29 mouse cellular contexts compared by ENCODE assay signal in genomic region chr2:76938515-76938914, GRCm38 (mm10). TPM values are rescaled to one million over a fixed set of nuclear protein-coding genes. Genes with fewer than 3 reads are reported as not detected.
A peak's percentile ranks its signal among the peaks of the same experiment; 100 is the strongest.
DNase-seq lines count a peak whose midpoint lies in the region; ATAC-seq and TF ChIP-seq lines count a peak whose summit lies in the region.
"Had no signal": no experiment of that assay in that cellular context is flagged by ENCODE, and none has a peak within 500 bp of the region (broad histone marks: within the 10 kb centered on the region; RNA-seq: fewer than 3 reads in every experiment).

No protein-coding gene starts in this region.

- H3K36me3 ChIP-seq in hindbrain, postnatal 0 days (ENCODE audit: insufficient read depth, low read length) = no peaks in the 10 kb centered on the region
- H3K36me3 ChIP-seq in hindbrain, embryonic 12.5 days = no peaks in the 10 kb centered on the region
- H3K36me3 ChIP-seq: embryonic facial prominence, embryonic 12.5 days; G1E; hindbrain, embryonic 13.5 days; liver, embryonic 13.5 days; neural tube, embryonic 13.5 days had no signal

- peak; percentile 45; the same call in 1 of the 2 replicates for ATAC-seq in hindbrain, postnatal 0 days
- no peak for ATAC-seq in hindbrain, embryonic 12.5 days (ENCODE audit: low FRiP score)
- ATAC-seq: intestine, postnatal 0 days; lung, postnatal 0 days had no signal

- no peak overlapping the region for H3K4me3 ChIP-seq in hindbrain, postnatal 0 days (ENCODE audit: low read length)
- no peak overlapping the region for H3K4me3 ChIP-seq in hindbrain, embryonic 12.5 days
- H3K4me3 ChIP-seq: embryonic facial prominence, embryonic 12.5 days; hindbrain, embryonic 13.5 days; layer of hippocampus, adult 2 months; left cerebral cortex, adult 2 months; liver, embryonic 13.5 days; megakaryocyte, embryonic 14.5 days; neural tube, embryonic 13.5 days had no signal

- H3K9me3 ChIP-seq in hindbrain, postnatal 0 days (ENCODE audit: low read length) = no peaks in the 10 kb centered on the region
- H3K9me3 ChIP-seq in hindbrain, embryonic 12.5 days (replicated peaks) = no peaks in the 10 kb centered on the region
- H3K9me3 ChIP-seq: embryonic facial prominence, embryonic 12.5 days; hindbrain, embryonic 13.5 days; liver, embryonic 13.5 days had no signal

- no peak overlapping the region for H3K27ac ChIP-seq in hindbrain, postnatal 0 days
- no peak overlapping the region for H3K27ac ChIP-seq in hindbrain, embryonic 12.5 days
- H3K27ac ChIP-seq: embryonic facial prominence, embryonic 12.5 days; hindbrain, embryonic 13.5 days; layer of hippocampus, adult 2 months; left cerebral cortex, adult 2 months; liver, embryonic 13.5 days; neural tube, embryonic 13.5 days had no signal

- peak; percentile 25 to 27 for DNase-seq in cerebellum, postnatal 14 days
- DNase-seq in cerebellum, adult 11-12 months = no peak
- peak; percentile 20 for DNase-seq in hindbrain, postnatal 0 days (ENCODE audit: low spot score)
- DNase-seq in left cerebral cortex, postnatal 4 days = peak; percentile 57
- DNase-seq in left cerebral cortex, postnatal 36 days (ENCODE audit: low spot score in 2 of 2) = no peak
- peak; percentile 28 for DNase-seq in retina, embryonic 14.5 days (ENCODE audit: low spot score)
- DNase-seq: adrenal gland, adult 8-10 months; cerebellum, adult 18-20 months; cerebellum, postnatal 25 days; gastrocnemius, postnatal 36 days; heart, adult 18-20 months; heart, postnatal 36 days; kidney, postnatal 25 days; liver, embryonic 13.5 days; lung, adult 18-20 months; lung, postnatal 4 days; right cerebral cortex, postnatal 14 days; thymus, postnatal 4 days had no signal

- H3K27me3 ChIP-seq in hindbrain, postnatal 0 days (ENCODE audit: insufficient read depth, low read length) = no peaks in the 10 kb centered on the region
- no peaks in the 10 kb centered on the region for H3K27me3 ChIP-seq in hindbrain, embryonic 12.5 days
- H3K27me3 ChIP-seq: embryonic facial prominence, embryonic 12.5 days; hindbrain, embryonic 13.5 days; liver, embryonic 13.5 days; megakaryocyte, embryonic 14.5 days; neural tube, embryonic 13.5 days had no signal

- no peak overlapping the region for H3K9ac ChIP-seq in hindbrain, postnatal 0 days (replicated peaks; ENCODE audit: low read length)
- H3K9ac ChIP-seq in hindbrain, embryonic 12.5 days = no peak overlapping the region
- H3K9ac ChIP-seq: embryonic facial prominence, embryonic 12.5 days; hindbrain, embryonic 13.5 days; liver, embryonic 13.5 days; neural tube, embryonic 13.5 days had no signal

- TF ChIP-seq CTCF in hindbrain, postnatal 0 days (IDR thresholded peaks at IDR 0.05; ENCODE audit: low read depth) = no peak

- intact Hi-C loops in left cerebral cortex, postnatal 4 days (cut with DNase I) = no loop called here
- intact Hi-C loops in left cerebral cortex, postnatal 36 days (cut with DNase I) = no loop called here

- no peak overlapping the region for H3K4me2 ChIP-seq in hindbrain, postnatal 0 days (ENCODE audit: low read depth, low read length)
- H3K4me2 ChIP-seq in hindbrain, embryonic 12.5 days (replicated peaks) = no peak overlapping the region
- H3K4me2 ChIP-seq: embryonic facial prominence, embryonic 12.5 days; heart, embryonic 11.5 days; hindbrain, embryonic 13.5 days; liver, embryonic 13.5 days; neural tube, embryonic 13.5 days had no signal

- H3K4me1 ChIP-seq in hindbrain, postnatal 0 days (ENCODE audit: insufficient read depth, low read length) = no peaks in the 10 kb centered on the region
- no peaks in the 10 kb centered on the region for H3K4me1 ChIP-seq in hindbrain, embryonic 12.5 days
- H3K4me1 ChIP-seq: embryonic facial prominence, embryonic 12.5 days; hindbrain, embryonic 13.5 days; liver, embryonic 13.5 days; megakaryocyte, embryonic 14.5 days had no signal

- 62% methylated on average over 10 of the region's 10 CpGs for WGBS in hindbrain, postnatal 0 days
- 71% methylated on average over 10 of the region's 10 CpGs for WGBS in hindbrain, embryonic 12.5 days

RNA-seq across cellular contexts. Expression of gene Ttn, which starts 43.8 kb away (rescaled TPM):
- total RNA-seq in hindbrain, postnatal 0 days (2014; rRNA removed) = 0.58 and 11.1 TPM in 2 replicates
- 0.64 and 0.73 TPM in 2 replicates for polyA plus RNA-seq in hindbrain, postnatal 0 days (2015; fragmentation: Nextera tagmentation; extraction: Ambion mirVana)
- 2.5 and 19.0 TPM in 2 replicates for polyA plus RNA-seq in hindbrain, embryonic 12.5 days (2016; fragmentation: Nextera tagmentation; extraction: Ambion mirVana)
- total RNA-seq in left cerebral cortex, postnatal 4 days (2021) = 1 to 10 TPM; 1.5 to 1.6 TPM
- total RNA-seq in left cerebral cortex, postnatal 36 days (2021) = under 1 TPM; 0.36 to 0.81 TPM
- polyA plus RNA-seq: G1E had no signal

Comparison
In these comparisons a context has a peak if more than half of its experiments do, and no peak if none do; other contexts are left out.
1. DNase-seq: peak in cerebellum, postnatal 14 days (2 of 2), hindbrain, postnatal 0 days (single experiment), left cerebral cortex, postnatal 4 days (single experiment) and retina, embryonic 14.5 days (single experiment); none in cerebellum, adult 11-12 months (single experiment) and left cerebral cortex, postnatal 36 days (0 of 2).